Mouse (Mus musculus) G1E (cell line): ENCODE results near the gene Tsks. TPM values are rescaled to one million over a fixed set of nuclear protein-coding genes. Genes with fewer than 3 reads are reported as not detected.

ENCODE experiments used
- ATAC-seq: 2 replicates; pipeline ENCODE4 v1.8.0; 2016; ENCODE audit warnings: mild to moderate bottlenecking; ENCODE audit not compliant: insufficient number of reproducible peaks, poor library complexity, low FRiP score, severe bottlenecking; ENCODE audit errors: extremely low read depth
- DNase-seq: peaks from one replicate; pipeline ENCODE4 v3.0.0; 2012; ENCODE audit warnings: low spot score
- H3K27me3 ChIP-seq: 2 replicates; pipeline ENCODE4 v1.6.1; 2012; ENCODE audit warnings: mild to moderate bottlenecking, low read length, inconsistent platforms; ENCODE audit not compliant: insufficient read depth
- H3K36me3 ChIP-seq: replicated peaks from 2 replicates; pipeline ENCODE3; 2012; ENCODE audit warnings: mild to moderate bottlenecking, inconsistent platforms
- H3K4me1 ChIP-seq: 2 replicates; pipeline ENCODE4 v1.6.1; 2012; ENCODE audit warnings: low read depth, low read length, inconsistent platforms, mixed read lengths; ENCODE audit not compliant: insufficient read depth
- H3K4me3 ChIP-seq: 2 replicates; pipeline ENCODE4 v1.5.1; 2012; ENCODE audit warnings: low read depth, mild to moderate bottlenecking, inconsistent platforms, low read length, moderate library complexity, mixed read lengths
- H3K9me3 ChIP-seq: replicated peaks from 2 replicates; pipeline ENCODE4 v1.6.1; 2012; ENCODE audit warnings: inconsistent platforms
- CTCF ChIP-seq: IDR thresholded peaks from 2 replicates; pipeline ENCODE4 v1.5.1; 2012; ENCODE audit warnings: low read depth, low read length, inconsistent platforms, mixed read lengths
- GATA1 ChIP-seq: IDR thresholded peaks from 2 replicates; pipeline ENCODE4 v1.6.1; 2012; ENCODE audit warnings: borderline replicate concordance, low read length, inconsistent platforms, mixed read lengths
- GATA2 ChIP-seq: IDR thresholded peaks from 2 replicates; pipeline ENCODE4 v1.6.1; 2012; ENCODE audit warnings: low read depth, low read length, inconsistent platforms, borderline replicate concordance
- POLR2AphosphoS5 ChIP-seq: IDR thresholded peaks from 2 replicates; pipeline ENCODE4 v1.6.1; 2012; ENCODE audit warnings: low read depth, low read length, inconsistent platforms; ENCODE audit not compliant: insufficient replicate concordance
- TAL1 ChIP-seq: conservative IDR thresholded peaks from 2 replicates; pipeline ENCODE4 v1.6.1; 2012; ENCODE audit warnings: low read depth, low read length, inconsistent platforms, mixed read lengths
- polyA plus RNA-seq: library from polyadenylated mRNA; stranded (reverse); fragments of >175 nt; gene quantifications from 2 replicates; pipeline ENCODE4 v1.2.3, GENCODE M21; 2012
- total RNA-seq, 2 experiments: library from RNA; stranded (forward) in 1 of 2; stranded (reverse) in 1 of 2; fragments of 200-1000 nt in 1 of 2; fragments of >200 nt in 1 of 2; fragmentation: Nextera tagmentation in 1 of 2; gene quantifications; 2 replicates each; pipeline ENCODE4 v1.2.3; 2014 to 2017

The Tsks gene
- total and polyA plus RNA-seq, 3 experiments: 0.29 TPM; not detected in 2

GRCm38 (mm10) chr7:45007141-45007540 lies 64.1 kb downstream of the Tsks start:
- no peak for ATAC-seq
- Histone ChIP-seq H3K27me3 (no peaks in the 10 kb centered on the region), H3K4me1 (peaks cover 52% of the 10 kb centered on the region), H3K36me3 (peaks cover 99% of the 10 kb centered on the region), H3K9me3 (peaks cover 7% of the 10 kb centered on the region), H3K4me3 (no peak overlapping the region)
- DNase-seq: no peak
- TF ChIP-seq GATA1: no peak
- no peak for TF ChIP-seq TAL1
- TF ChIP-seq POLR2AphosphoS5: no peak
- no peak for TF ChIP-seq CTCF
- no peak for TF ChIP-seq GATA2

Other genes starting within 250 kb of the Tsks start
Only the 20 nearest of the 33 such genes appear.
- 96.5 and 160 TPM in 2 replicates for gene Nup62, start 127.1 kb upstream of the Tsks start, total RNA-seq (2014; fragmentation: Nextera tagmentation)
- gene Nup62, start 127.1 kb upstream of the Tsks start, total RNA-seq (2017): 94.9 and 102 TPM in 2 replicates
- gene Nup62, start 127.1 kb upstream of the Tsks start, polyA plus RNA-seq: 85.4 and 157 TPM in 2 replicates
- gene Il4i1, start 126.8 kb upstream of the Tsks start, total RNA-seq (2014; fragmentation: Nextera tagmentation): 4.2 and 14.4 TPM in 2 replicates
- 1.3 and 2.4 TPM in 2 replicates for gene Il4i1, start 126.8 kb upstream of the Tsks start, total RNA-seq (2017)
- 3.1 and 3.2 TPM in 2 replicates for gene Il4i1, start 126.8 kb upstream of the Tsks start, polyA plus RNA-seq
- 37.7 and 58.5 TPM in 2 replicates for gene Atf5, start 126.5 kb upstream of the Tsks start, total RNA-seq (2014; fragmentation: Nextera tagmentation)
- 5.2 and 8.6 TPM in 2 replicates for gene Atf5, start 126.5 kb upstream of the Tsks start, total RNA-seq (2017)
- gene Atf5, start 126.5 kb upstream of the Tsks start, polyA plus RNA-seq: 282 and 396 TPM in 2 replicates
- 13.3 and 14.4 TPM in 2 replicates for gene Akt1s1, start 94.2 kb upstream of the Tsks start, total RNA-seq (2014; fragmentation: Nextera tagmentation)
- gene Akt1s1, start 94.2 kb upstream of the Tsks start, total RNA-seq (2017): 23.7 and 32.5 TPM in 2 replicates
- gene Akt1s1, start 94.2 kb upstream of the Tsks start, polyA plus RNA-seq: 290 and 566 TPM in 2 replicates
- gene Tbc1d17, start 94.1 kb upstream of the Tsks start, total RNA-seq (2014; fragmentation: Nextera tagmentation): 32.3 and 33.5 TPM in 2 replicates
- 25.7 and 33.5 TPM in 2 replicates for gene Tbc1d17, start 94.1 kb upstream of the Tsks start, total RNA-seq (2017)
- 65.4 and 75.7 TPM in 2 replicates for gene Tbc1d17, start 94.1 kb upstream of the Tsks start, polyA plus RNA-seq
- 20.5 and 35.8 TPM in 2 replicates for gene Pnkp, start 86.1 kb upstream of the Tsks start, total RNA-seq (2014; fragmentation: Nextera tagmentation)
- 28.2 and 36.2 TPM in 2 replicates for gene Pnkp, start 86.1 kb upstream of the Tsks start, total RNA-seq (2017)
- 33.0 and 35.9 TPM in 2 replicates for gene Pnkp, start 86.1 kb upstream of the Tsks start, polyA plus RNA-seq
- gene Ptov1, start 73.4 kb upstream of the Tsks start, total RNA-seq (2014; fragmentation: Nextera tagmentation): 65.9 and 75.4 TPM in 2 replicates
- gene Ptov1, start 73.4 kb upstream of the Tsks start, total RNA-seq (2017): 27.2 and 33.2 TPM in 2 replicates
- 145 and 150 TPM in 2 replicates for gene Ptov1, start 73.4 kb upstream of the Tsks start, polyA plus RNA-seq
- 77.5 and 96.6 TPM in 2 replicates for gene Med25, start 50.5 kb upstream of the Tsks start, total RNA-seq (2014; fragmentation: Nextera tagmentation)
- gene Med25, start 50.5 kb upstream of the Tsks start, total RNA-seq (2017): 14.0 and 16.5 TPM in 2 replicates
- gene Med25, start 50.5 kb upstream of the Tsks start, polyA plus RNA-seq: 367 and 482 TPM in 2 replicates
- gene Fuz, start 47.1 kb upstream of the Tsks start, total RNA-seq (2014; fragmentation: Nextera tagmentation): 13.6 and 17.8 TPM in 2 replicates
- gene Fuz, start 47.1 kb upstream of the Tsks start, total RNA-seq (2017): 16.8 and 19.0 TPM in 2 replicates
- 37.5 and 49.0 TPM in 2 replicates for gene Fuz, start 47.1 kb upstream of the Tsks start, polyA plus RNA-seq
- gene Ap2a1, start 13.7 kb upstream of the Tsks start, total RNA-seq (2014; fragmentation: Nextera tagmentation): 68.8 and 98.0 TPM in 2 replicates
- 19.8 and 30.8 TPM in 2 replicates for gene Ap2a1, start 13.7 kb upstream of the Tsks start, total RNA-seq (2017)
- gene Ap2a1, start 13.7 kb upstream of the Tsks start, polyA plus RNA-seq: 92.1 and 98.8 TPM in 2 replicates
- 0.53 and 2.4 TPM in 2 replicates for gene Cpt1c, start 31.6 kb downstream of the Tsks start, total RNA-seq (2014; fragmentation: Nextera tagmentation)
- 0.11 and 0.23 TPM in 2 replicates for gene Cpt1c, start 31.6 kb downstream of the Tsks start, total RNA-seq (2017)
- 0.28 and 0.33 TPM in 2 replicates for gene Cpt1c, start 31.6 kb downstream of the Tsks start, polyA plus RNA-seq
- gene Prmt1, start 43.4 kb downstream of the Tsks start, total RNA-seq (2014; fragmentation: Nextera tagmentation): 165 and 169 TPM in 2 replicates
- 97.2 and 113 TPM in 2 replicates for gene Prmt1, start 43.4 kb downstream of the Tsks start, total RNA-seq (2017)
- gene Prmt1, start 43.4 kb downstream of the Tsks start, polyA plus RNA-seq: 89.5 and 105 TPM in 2 replicates
- gene Irf3, start 54.4 kb downstream of the Tsks start, total RNA-seq (2014; fragmentation: Nextera tagmentation): 129 and 135 TPM in 2 replicates
- 107 and 135 TPM in 2 replicates for gene Irf3, start 54.4 kb downstream of the Tsks start, total RNA-seq (2017)
- 65.6 and 87.1 TPM in 2 replicates for gene Irf3, start 54.4 kb downstream of the Tsks start, polyA plus RNA-seq
- gene Bcl2l12, start 55.5 kb downstream of the Tsks start, total RNA-seq (2014; fragmentation: Nextera tagmentation): 11.1 and 13.9 TPM in 2 replicates
- 15.6 and 20.4 TPM in 2 replicates for gene Bcl2l12, start 55.5 kb downstream of the Tsks start, total RNA-seq (2017)
- 65.9 and 74.6 TPM in 2 replicates for gene Bcl2l12, start 55.5 kb downstream of the Tsks start, polyA plus RNA-seq
- gene Scaf1, start 73.2 kb downstream of the Tsks start, total RNA-seq (2014; fragmentation: Nextera tagmentation): 66.0 and 111 TPM in 2 replicates
- 11.3 and 13.5 TPM in 2 replicates for gene Scaf1, start 73.2 kb downstream of the Tsks start, total RNA-seq (2017)
- 203 and 244 TPM in 2 replicates for gene Scaf1, start 73.2 kb downstream of the Tsks start, polyA plus RNA-seq
- 16.3 and 22.1 TPM in 2 replicates for gene Rras, start 74.8 kb downstream of the Tsks start, total RNA-seq (2014; fragmentation: Nextera tagmentation)
- gene Rras, start 74.8 kb downstream of the Tsks start, total RNA-seq (2017): 3.1 and 3.2 TPM in 2 replicates
- 5.6 and 6.9 TPM in 2 replicates for gene Rras, start 74.8 kb downstream of the Tsks start, polyA plus RNA-seq
- gene Prr12, start 109.7 kb downstream of the Tsks start, total RNA-seq (2014; fragmentation: Nextera tagmentation): 36.7 and 42.4 TPM in 2 replicates
- gene Prr12, start 109.7 kb downstream of the Tsks start, total RNA-seq (2017): 1.6 and 2.0 TPM in 2 replicates
- gene Prr12, start 109.7 kb downstream of the Tsks start, polyA plus RNA-seq: 91.6 and 98.4 TPM in 2 replicates
- gene Nosip, start 119.2 kb downstream of the Tsks start, total RNA-seq (2014; fragmentation: Nextera tagmentation): 43.6 and 49.1 TPM in 2 replicates
- 38.9 and 49.4 TPM in 2 replicates for gene Nosip, start 119.2 kb downstream of the Tsks start, total RNA-seq (2017)
- 104 and 110 TPM in 2 replicates for gene Nosip, start 119.2 kb downstream of the Tsks start, polyA plus RNA-seq
- 11.5 and 17.8 TPM in 2 replicates for gene Prrg2, start 119.5 kb downstream of the Tsks start, total RNA-seq (2014; fragmentation: Nextera tagmentation)
- gene Prrg2, start 119.5 kb downstream of the Tsks start, total RNA-seq (2017): 6.8 and 9.5 TPM in 2 replicates
- 34.7 and 38.8 TPM in 2 replicates for gene Prrg2, start 119.5 kb downstream of the Tsks start, polyA plus RNA-seq
- gene Rcn3, start 149.0 kb downstream of the Tsks start, total RNA-seq (2014; fragmentation: Nextera tagmentation): 0.49 TPM in 1 of 2 replicates, not detected in the other
- not detected in 2 replicates for gene Rcn3, start 149.0 kb downstream of the Tsks start, total RNA-seq (2017)
- gene Rcn3, start 149.0 kb downstream of the Tsks start, polyA plus RNA-seq: 0.31 and 0.33 TPM in 2 replicates